Mouse (Mus musculus): Measurements from ENCODE around the gene Ergic1. TPM values are rescaled to one million over a fixed set of nuclear protein-coding genes. Genes with fewer than 3 reads are reported as not detected.

The Ergic1 gene
- polyA plus RNA-seq, 1 experiment, result 68.6 TPM

DNA sequence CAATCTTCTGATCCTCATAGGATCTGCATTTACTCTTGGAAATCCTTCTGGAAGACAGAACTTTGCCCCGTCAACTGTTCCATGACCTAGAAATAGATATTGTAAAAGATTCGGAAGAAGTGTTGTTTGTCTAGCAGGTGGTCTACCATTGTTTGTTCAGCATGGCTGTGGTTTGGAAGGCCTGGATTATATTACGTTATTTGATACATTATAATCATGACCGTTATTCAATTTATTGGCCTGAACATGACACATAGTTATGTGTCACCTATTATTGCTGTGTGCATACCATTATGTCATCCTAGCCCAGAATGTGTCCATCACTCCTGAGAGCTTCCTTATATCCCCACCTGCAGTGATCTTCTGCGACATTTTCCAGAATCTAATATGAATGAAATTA, 37.6 kb downstream of the Ergic1 start:
- H3K27me3 ChIP-seq (ENCODE audit: control insufficient read depth, insufficient read depth, low read length), result no peaks in the 10 kb centered on the region
- H3K27ac ChIP-seq (ENCODE audit: insufficient read depth, low read depth, low read length), result no peak overlapping the region
- no peaks in the 10 kb centered on the region for H3K36me3 ChIP-seq (ENCODE audit: control insufficient read depth, insufficient read depth, low read length)
- no peak overlapping the region for H3K4me3 ChIP-seq (ENCODE audit: low read depth, low read length)
- TF ChIP-seq POLR2A (IDR thresholded peaks at IDR 0.05; ENCODE audit: low read depth, low read length), result no peak
- TF ChIP-seq CTCF (IDR thresholded peaks at IDR 0.05; ENCODE audit: extremely low read depth, insufficient read length, insufficient replicate concordance, low read depth, low read length), result no peak
- H3K4me1 ChIP-seq (ENCODE audit: control insufficient read depth, insufficient read depth, insufficient read length, low read length), result peaks cover 22% of the 10 kb centered on the region; the same call in 1 of the 2 replicates
- 84% methylated on average over 5 of the region's 5 CpGs for WGBS

GRCm38 (mm10) chr17:26600913-26601447, 39.7 kb downstream of the Ergic1 start:
- no peaks in the 10 kb centered on the region for H3K27me3 ChIP-seq (ENCODE audit: control insufficient read depth, insufficient read depth, low read length)
- H3K4me3 ChIP-seq (ENCODE audit: low read depth, low read length), result no peak overlapping the region
- no peak overlapping the region for H3K27ac ChIP-seq (ENCODE audit: insufficient read depth, low read depth, low read length)
- H3K4me1 ChIP-seq (ENCODE audit: control insufficient read depth, insufficient read depth, insufficient read length, low read length), result peaks cover 19% of the 10 kb centered on the region; the same call in 1 of the 2 replicates
- no peak for TF ChIP-seq CTCF (IDR thresholded peaks at IDR 0.05; ENCODE audit: extremely low read depth, insufficient read length, insufficient replicate concordance, low read depth, low read length)
- TF ChIP-seq POLR2A (IDR thresholded peaks at IDR 0.05; ENCODE audit: low read depth, low read length), result no peak
- 49% methylated on average over 17 of the region's 17 CpGs for WGBS
- H3K36me3 ChIP-seq (ENCODE audit: control insufficient read depth, insufficient read depth, low read length), result no peaks in the 10 kb centered on the region

- peaks cover 17% of the 10 kb centered on the region; the same call in 1 of the 2 replicates for H3K4me1 ChIP-seq (ENCODE audit: control insufficient read depth, insufficient read depth, insufficient read length, low read length)
- H3K27ac ChIP-seq (ENCODE audit: insufficient read depth, low read depth, low read length), result no peak overlapping the region
- no peak overlapping the region for H3K4me3 ChIP-seq (ENCODE audit: low read depth, low read length)
- TF ChIP-seq POLR2A (IDR thresholded peaks at IDR 0.05; ENCODE audit: low read depth, low read length) (no peak), CTCF (IDR thresholded peaks at IDR 0.05; ENCODE audit: extremely low read depth, insufficient read length, insufficient replicate concordance, low read depth, low read length) (no peak)
- no peaks in the 10 kb centered on the region for H3K36me3 ChIP-seq (ENCODE audit: control insufficient read depth, insufficient read depth, low read length)
- H3K27me3 ChIP-seq (ENCODE audit: control insufficient read depth, insufficient read depth, low read length), result no peaks in the 10 kb centered on the region
- WGBS, result 88% methylated on average over 6 of the region's 6 CpGs
Measured at GRCm38 (mm10) chr17:26601514-26601913, 40.2 kb downstream of the Ergic1 start.

- no peak overlapping the region for H3K27ac ChIP-seq (ENCODE audit: insufficient read depth, low read depth, low read length)
- TF ChIP-seq POLR2A (IDR thresholded peaks at IDR 0.05; ENCODE audit: low read depth, low read length) (no peak), CTCF (IDR thresholded peaks at IDR 0.05; ENCODE audit: extremely low read depth, insufficient read length, insufficient replicate concordance, low read depth, low read length) (no peak)
Measured at GRCm38 (mm10) chr17:26601926-26602325, 40.6 kb downstream of the Ergic1 start.

DNA sequence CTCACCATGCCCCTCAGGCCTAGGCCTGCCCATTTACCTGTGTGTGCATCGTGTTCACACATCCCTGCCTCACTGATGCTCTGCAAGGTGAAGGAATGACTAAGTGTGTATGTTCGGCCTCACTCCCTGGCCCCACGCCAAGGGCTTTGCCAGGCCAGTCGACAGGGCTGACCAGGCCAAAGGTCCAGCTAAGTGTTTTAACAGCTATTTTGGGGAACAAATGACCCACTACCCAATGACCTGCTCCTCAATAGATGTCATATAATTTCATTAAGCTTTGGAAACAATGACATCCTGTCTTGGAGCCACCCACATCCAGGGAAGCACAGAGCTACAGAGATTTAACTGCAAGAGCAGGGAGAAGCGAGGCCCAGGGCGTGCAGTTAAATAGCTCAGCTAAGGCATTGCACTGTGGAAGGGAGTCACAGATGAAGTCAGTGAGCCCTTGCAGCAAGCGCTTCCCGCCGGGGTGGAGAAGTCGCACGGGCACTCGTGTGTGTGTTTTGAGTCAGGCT, 41.1 kb downstream of the Ergic1 start:
- no peaks in the 10 kb centered on the region for H3K27me3 ChIP-seq (ENCODE audit: control insufficient read depth, insufficient read depth, low read length)
- no peak overlapping the region for H3K4me3 ChIP-seq (ENCODE audit: low read depth, low read length)
- peaks cover 11% of the 10 kb centered on the region; the same call in 1 of the 2 replicates for H3K4me1 ChIP-seq (ENCODE audit: control insufficient read depth, insufficient read depth, insufficient read length, low read length)
- H3K27ac ChIP-seq (ENCODE audit: insufficient read depth, low read depth, low read length), result no peak overlapping the region
- TF ChIP-seq CTCF (IDR thresholded peaks at IDR 0.05; ENCODE audit: extremely low read depth, insufficient read length, insufficient replicate concordance, low read depth, low read length) (no peak), POLR2A (IDR thresholded peaks at IDR 0.05; ENCODE audit: low read depth, low read length) (no peak)
- no peaks in the 10 kb centered on the region for H3K36me3 ChIP-seq (ENCODE audit: control insufficient read depth, insufficient read depth, low read length)
- WGBS, result 77% methylated on average over 12 of the region's 12 CpGs

More at GRCm38 (mm10) chr17:26601926-26602325, 40.6 kb downstream of the Ergic1 start:
- no peaks in the 10 kb centered on the region for H3K36me3 ChIP-seq (ENCODE audit: control insufficient read depth, insufficient read depth, low read length)
- no peaks in the 10 kb centered on the region for H3K27me3 ChIP-seq (ENCODE audit: control insufficient read depth, insufficient read depth, low read length)
- 75% methylated on average over 6 of the region's 6 CpGs for WGBS
- no peak overlapping the region for H3K4me3 ChIP-seq (ENCODE audit: low read depth, low read length)
- H3K4me1 ChIP-seq (ENCODE audit: control insufficient read depth, insufficient read depth, insufficient read length, low read length), result peaks cover 14% of the 10 kb centered on the region; the same call in 1 of the 2 replicates

DNA sequence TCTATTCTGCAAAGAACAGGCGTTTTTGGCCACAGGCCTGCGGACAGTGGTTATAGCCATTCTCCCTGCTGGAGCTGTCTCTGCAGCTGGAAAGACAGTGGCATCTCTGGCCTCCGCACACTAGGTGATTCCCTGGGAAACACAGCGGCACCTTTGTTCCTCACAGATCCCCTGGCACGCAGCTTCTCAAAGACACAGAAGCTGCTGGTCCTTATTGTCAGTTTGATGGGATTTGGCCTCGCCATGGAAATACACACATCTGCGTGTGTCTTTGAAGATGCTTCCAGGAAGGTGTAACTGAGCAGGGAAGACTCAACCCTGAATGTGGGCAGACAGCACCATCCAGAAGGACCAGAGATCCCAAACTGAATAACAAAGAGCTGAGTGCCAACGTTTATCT, 42.0 kb downstream of the Ergic1 start:
- H3K36me3 ChIP-seq (ENCODE audit: control insufficient read depth, insufficient read depth, low read length), result no peaks in the 10 kb centered on the region
- WGBS, result 87% methylated on average over 8 of the region's 8 CpGs
- H3K4me3 ChIP-seq (ENCODE audit: low read depth, low read length), result no peak overlapping the region
- H3K27me3 ChIP-seq (ENCODE audit: control insufficient read depth, insufficient read depth, low read length), result no peaks in the 10 kb centered on the region
- peaks cover 11% of the 10 kb centered on the region; the same call in 1 of the 2 replicates for H3K4me1 ChIP-seq (ENCODE audit: control insufficient read depth, insufficient read depth, insufficient read length, low read length)
- TF ChIP-seq CTCF (IDR thresholded peaks at IDR 0.05; ENCODE audit: extremely low read depth, insufficient read length, insufficient replicate concordance, low read depth, low read length) (no peak), POLR2A (IDR thresholded peaks at IDR 0.05; ENCODE audit: low read depth, low read length) (no peak)
- H3K27ac ChIP-seq (ENCODE audit: insufficient read depth, low read depth, low read length), result no peak overlapping the region

- WGBS, result 84% methylated on average over 4 of the region's 4 CpGs
- Histone ChIP-seq H3K4me1 (ENCODE audit: control insufficient read depth, insufficient read depth, insufficient read length, low read length) (peaks cover 10% of the 10 kb centered on the region; the same call in 1 of the 2 replicates), H3K27me3 (ENCODE audit: control insufficient read depth, insufficient read depth, low read length) (no peaks in the 10 kb centered on the region), H3K27ac (ENCODE audit: insufficient read depth, low read depth, low read length) (no peak overlapping the region), H3K36me3 (ENCODE audit: control insufficient read depth, insufficient read depth, low read length) (no peaks in the 10 kb centered on the region), H3K4me3 (ENCODE audit: low read depth, low read length) (no peak overlapping the region)
- TF ChIP-seq POLR2A (IDR thresholded peaks at IDR 0.05; ENCODE audit: low read depth, low read length), result no peak
- TF ChIP-seq CTCF (IDR thresholded peaks at IDR 0.05; ENCODE audit: extremely low read depth, insufficient read length, insufficient replicate concordance, low read depth, low read length), result no peak
Measured at GRCm38 (mm10) chr17:26605636-26606035, 44.3 kb downstream of the Ergic1 start.
